Comparison of ENCODE assay signal across 11 mouse cellular contexts in the genomic region with DNA sequence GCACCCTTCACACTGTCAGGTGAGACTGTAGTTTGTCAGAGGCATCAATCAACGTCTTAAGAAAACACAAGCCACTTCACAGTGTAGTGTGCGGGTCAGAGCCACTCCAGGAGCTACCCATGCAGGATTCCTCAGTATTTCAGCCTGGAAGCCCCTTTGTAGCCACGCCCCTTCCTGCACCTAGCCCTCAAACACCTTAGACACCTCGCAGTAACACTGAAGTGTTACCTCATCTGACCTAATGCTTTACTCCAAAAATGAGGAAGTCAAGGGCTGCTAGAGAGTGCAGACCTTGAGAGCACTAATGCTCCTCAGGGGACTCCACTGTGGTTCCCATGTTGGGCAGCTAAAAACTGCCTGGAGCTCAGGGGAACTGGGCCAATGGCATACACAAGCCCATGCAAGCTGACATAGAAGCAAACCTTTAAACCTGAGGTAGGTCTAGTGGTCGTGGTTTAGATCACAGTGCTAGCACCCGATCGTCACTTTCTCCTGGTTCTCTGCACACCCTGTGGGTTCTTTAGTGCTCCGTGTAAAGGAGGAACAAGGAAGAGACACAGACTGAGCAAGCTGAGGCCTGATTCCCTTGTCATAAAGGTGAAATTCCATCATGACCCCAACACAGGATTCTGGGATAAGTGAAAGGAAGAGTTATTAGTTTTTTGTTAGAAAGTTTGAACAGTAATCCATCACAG. TPM values are rescaled to one million over a fixed set of nuclear protein-coding genes. Genes with fewer than 3 reads are reported as not detected.
DNase-seq lines count a peak whose midpoint lies in the region; ATAC-seq lines count a peak whose summit lies in the region.
"Had no signal": no experiment of that assay in that cellular context is flagged by ENCODE, and none has a peak within 500 bp of the region (broad histone marks: within the 10 kb centered on the region; RNA-seq: fewer than 3 reads in every experiment).

No protein-coding gene starts in this region.

- H3K36me3 ChIP-seq in neural tube, embryonic 11.5 days (ENCODE audit: control insufficient read depth, insufficient read depth, low read length) = no peaks in the 10 kb centered on the region
- no peaks in the 10 kb centered on the region for H3K36me3 ChIP-seq in limb, embryonic 10.5 days
- H3K36me3 ChIP-seq: embryonic facial prominence, embryonic 15.5 days had no signal

- H3K4me2 ChIP-seq in neural tube, embryonic 11.5 days (ENCODE audit: low read depth) = no peak overlapping the region
- H3K4me2 ChIP-seq: embryonic facial prominence, embryonic 15.5 days; limb, embryonic 13.5 days had no signal

- H3K9me3 ChIP-seq in neural tube, embryonic 11.5 days (ENCODE audit: control insufficient read depth, low read length) = no peaks in the 10 kb centered on the region
- H3K9me3 ChIP-seq in limb, embryonic 10.5 days (replicated peaks) = no peaks in the 10 kb centered on the region
- H3K9me3 ChIP-seq: embryonic facial prominence, embryonic 15.5 days; limb, embryonic 13.5 days; megakaryocyte, embryonic 14.5 days had no signal

- DNase-seq in neural tube, embryonic 11.5 days (ENCODE audit: low spot score) = no peak
- DNase-seq in neural tube, embryonic 10.5 days (ENCODE audit: extremely low spot score, low spot score) = no peak
- DNase-seq in lung, postnatal 14 days = peak; percentile 20
- DNase-seq in gastrocnemius, postnatal 25 days = no peak
- no peak for DNase-seq in embryo, embryonic 11 days
- DNase-seq in limb, embryonic 10.5 days (ENCODE audit: low spot score) = no peak
- DNase-seq: cerebellum, adult 9-10 months had no signal

- H3K4me1 ChIP-seq in neural tube, embryonic 11.5 days (ENCODE audit: control insufficient read depth, insufficient read depth, low read length) = no peaks in the 10 kb centered on the region
- no peaks in the 10 kb centered on the region for H3K4me1 ChIP-seq in limb, embryonic 10.5 days
- H3K4me1 ChIP-seq: embryonic facial prominence, embryonic 15.5 days; limb, embryonic 13.5 days had no signal

- 81% methylated on average over 8 of the region's 8 CpGs for WGBS in neural tube, embryonic 11.5 days
- WGBS in limb, embryonic 10.5 days = 70% methylated on average over 8 of the region's 8 CpGs

- H3K9ac ChIP-seq in neural tube, embryonic 11.5 days (ENCODE audit: low read length) = no peak overlapping the region
- H3K9ac ChIP-seq: embryonic facial prominence, embryonic 15.5 days; limb, embryonic 13.5 days had no signal

- ATAC-seq in neural tube, embryonic 11.5 days (ENCODE audit: insufficient read depth, low FRiP score, low TSS enrichment) = peak; percentile 46; the same call in 1 of the 2 replicates
- ATAC-seq in granulocyte monocyte progenitor cell, adult 5-6 weeks (replicated peaks; ENCODE audit: poor library complexity, severe bottlenecking) = peak; percentile 96

- no peak overlapping the region for H3K4me3 ChIP-seq in neural tube, embryonic 11.5 days (ENCODE audit: low read depth, low read length)
- H3K4me3 ChIP-seq in limb, embryonic 10.5 days = no peak overlapping the region
- H3K4me3 ChIP-seq: embryonic facial prominence, embryonic 15.5 days; limb, embryonic 13.5 days; megakaryocyte, embryonic 14.5 days had no signal

- H3K27me3 ChIP-seq in neural tube, embryonic 11.5 days (ENCODE audit: control insufficient read depth, insufficient read depth, low read length) = no peaks in the 10 kb centered on the region
- no peaks in the 10 kb centered on the region for H3K27me3 ChIP-seq in limb, embryonic 10.5 days (ENCODE audit: low read depth, poor library complexity, severe bottlenecking)
- H3K27me3 ChIP-seq: embryonic facial prominence, embryonic 15.5 days; limb, embryonic 13.5 days; megakaryocyte, embryonic 14.5 days had no signal

- H3K27ac ChIP-seq in neural tube, embryonic 11.5 days (ENCODE audit: low read depth, low read length) = no peak overlapping the region
- no peak overlapping the region for H3K27ac ChIP-seq in limb, embryonic 10.5 days
- H3K27ac ChIP-seq: embryonic facial prominence, embryonic 15.5 days; limb, embryonic 13.5 days had no signal

RNA-seq across cellular contexts. Expression of gene Cpeb2, which starts 56.9 kb away (rescaled TPM):
- polyA plus RNA-seq in neural tube, embryonic 11.5 days (2014; fragmentation: Nextera tagmentation; extraction: Ambion mirVana) = 5.2 and 6.9 TPM in 2 replicates
- 2.5 and 6.4 TPM in 2 replicates for total RNA-seq in granulocyte monocyte progenitor cell, adult 5-6 weeks (2014; fragmentation: Nextera tagmentation)
- total RNA-seq in granulocyte monocyte progenitor cell, adult 5-6 weeks (2017) = 2.5 TPM in 2 replicates
- 1 to 10 TPM; 7.1 to 8.0 TPM for total RNA-seq in gastrocnemius, postnatal 25 days (2021)
- 0.53 and 1.5 TPM in 2 replicates for polyA plus RNA-seq in limb, embryonic 10.5 days (2016; fragmentation: Nextera tagmentation; extraction: Ambion mirVana)
